Mouse (Mus musculus) monocyte, adult 5-6 weeks (primary cell): ENCODE results near the gene Sparc. TPM values are rescaled to one million over a fixed set of nuclear protein-coding genes. Genes with fewer than 3 reads are reported as not detected.

Source experiments
- ATAC-seq: fragments of 153-309, 156-312 bp; replicated peaks from 2 replicates; pipeline ENCODE4 v1.8.0; 2017; ENCODE audit warnings: mild to moderate bottlenecking; ENCODE audit not compliant: low TSS enrichment, insufficient number of reproducible peaks, severe bottlenecking, poor library complexity, low FRiP score
- total RNA-seq: library from RNA; stranded (forward); fragments of 200-1000, 200-491, 200-594 nt; gene quantifications from 3 replicates; pipeline ENCODE4 v1.2.3, GENCODE M21; 2017

Sparc gene
- total RNA-seq, 1 experiment from 2014 or later: not detected

GRCm38 (mm10) chr11:55380908-55381307 lies 42.1 kb downstream of the Sparc start:
- no peak for ATAC-seq

- no peak for ATAC-seq
Measured at GRCm38 (mm10) chr11:55378371-55378770, 44.6 kb downstream of the Sparc start.

DNA sequence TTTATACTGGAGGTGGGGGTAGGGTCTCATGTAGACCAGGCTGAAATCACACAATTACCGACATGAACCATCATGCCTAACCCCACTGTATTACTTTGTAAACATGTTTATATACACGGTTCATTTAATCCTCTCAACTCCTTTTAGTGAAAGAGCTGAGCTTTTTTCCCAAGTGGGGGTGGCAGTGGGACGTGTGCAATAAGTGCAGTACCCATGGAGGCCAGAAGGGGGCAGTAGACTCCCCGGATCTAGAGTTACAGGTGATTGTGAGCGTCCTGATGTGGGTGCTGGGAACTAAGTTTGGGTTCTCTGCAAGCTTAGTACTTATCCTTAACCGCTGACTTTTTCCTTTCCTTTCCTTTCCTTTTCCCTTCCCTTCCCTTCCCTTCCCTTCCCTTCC lies 49.1 kb downstream of the Sparc start:
- ATAC-seq: no peak

GRCm38 (mm10) chr11:55373373-55373772 lies 49.6 kb downstream of the Sparc start:
- ATAC-seq: no peak

- no peak for ATAC-seq
Measured at GRCm38 (mm10) chr11:55372001-55372400, 51.0 kb downstream of the Sparc start.

- ATAC-seq: no peak
Measured at GRCm38 (mm10) chr11:55369093-55369471, 53.9 kb downstream of the Sparc start.

DNA sequence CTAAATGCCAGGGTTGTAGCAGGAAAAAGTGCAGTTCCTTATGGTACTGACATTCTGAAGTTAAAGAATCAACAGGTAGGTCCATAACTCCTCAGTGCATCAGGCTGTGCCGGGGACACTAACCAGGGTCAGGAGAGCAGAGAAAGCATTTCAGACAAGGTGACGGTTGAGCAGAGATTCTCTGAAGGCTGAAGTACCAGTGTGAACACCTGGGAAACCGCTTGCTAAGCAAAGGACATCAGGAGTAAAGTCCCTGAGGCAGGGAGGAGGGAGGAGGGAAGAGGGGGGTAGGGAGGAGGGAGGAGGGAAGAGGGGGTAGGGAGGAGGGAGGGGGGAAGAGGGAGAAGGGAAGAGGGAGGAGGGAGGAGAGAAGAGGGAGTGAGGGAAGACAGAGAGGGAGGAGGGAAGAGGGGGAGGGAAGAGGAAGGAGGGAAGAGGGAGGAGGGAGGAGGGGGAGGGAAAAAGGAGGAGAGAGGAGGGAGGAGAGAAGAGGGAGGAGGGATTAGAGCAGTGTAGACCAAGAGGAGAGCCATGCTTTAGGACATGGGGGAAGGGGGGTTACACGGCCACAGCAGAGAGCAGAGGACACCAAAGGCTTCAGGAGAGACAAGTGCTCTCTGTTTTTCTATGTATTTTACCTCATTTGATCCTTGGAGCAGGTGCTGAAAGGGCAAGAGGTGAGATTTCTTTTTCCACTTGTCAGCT lies 54.4 kb downstream of the Sparc start:
- ATAC-seq: no peak

DNA sequence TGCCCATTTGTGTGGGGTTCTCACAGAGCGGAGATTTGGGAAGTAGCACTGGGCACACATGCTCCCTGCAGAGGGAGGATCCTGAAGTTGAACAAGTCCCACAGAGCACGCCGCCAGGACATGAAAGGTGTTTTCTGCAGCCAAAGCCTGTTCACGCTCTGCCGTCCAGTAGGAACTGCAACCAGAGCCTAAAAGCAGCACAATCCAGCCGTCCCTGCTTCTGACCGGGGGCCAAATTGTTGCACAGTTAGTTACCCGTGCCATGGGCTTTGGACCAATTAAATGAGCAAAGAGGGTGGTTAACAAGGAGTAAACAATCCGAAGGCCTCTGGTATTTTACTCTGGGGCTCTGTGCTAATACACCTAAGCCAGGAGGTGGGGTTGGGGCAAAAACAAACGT lies 55.2 kb downstream of the Sparc start:
- ATAC-seq: no peak

- no peak for ATAC-seq
Measured at GRCm38 (mm10) chr11:55365840-55366239, 57.1 kb downstream of the Sparc start.

DNA sequence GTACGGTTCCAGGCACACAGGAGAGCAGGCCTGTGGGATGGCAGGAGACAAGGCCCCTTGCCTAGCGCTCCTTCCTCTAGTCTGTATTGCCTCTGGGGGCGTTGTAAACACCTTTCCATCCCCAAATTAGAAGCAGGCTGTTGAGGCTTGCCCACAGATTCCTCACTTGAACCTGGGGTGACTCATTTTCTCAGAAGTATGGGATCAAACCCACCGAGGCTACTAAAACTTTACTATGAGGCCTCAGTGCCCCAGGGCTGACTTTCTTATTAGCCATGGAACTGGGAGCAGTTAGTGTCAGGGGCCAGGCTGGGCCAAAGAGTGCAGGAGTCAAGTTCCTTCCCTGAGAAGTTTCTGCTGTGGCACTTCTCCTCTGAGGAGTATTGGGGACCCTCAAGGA lies 57.7 kb downstream of the Sparc start:
- no peak for ATAC-seq

DNA sequence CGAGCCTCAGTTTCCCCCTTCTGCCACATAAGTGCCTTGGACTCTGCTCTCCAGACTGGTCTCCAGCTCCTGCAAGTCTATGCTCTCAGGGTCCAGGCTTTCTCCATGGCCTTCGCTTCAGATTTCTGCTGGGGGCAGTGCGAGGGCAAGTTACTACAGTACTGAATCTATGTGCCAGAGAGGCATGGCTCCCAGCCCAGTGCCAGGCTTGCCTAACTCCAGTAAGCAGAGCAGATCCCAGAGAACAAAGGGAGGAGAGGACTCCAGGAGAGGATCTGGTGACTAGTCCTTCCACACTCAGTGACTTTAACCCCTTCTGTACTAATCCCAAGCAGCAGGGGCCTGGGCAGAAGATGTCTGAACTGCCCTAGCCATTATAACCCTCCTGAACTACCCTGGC lies 58.3 kb downstream of the Sparc start:
- ATAC-seq: no peak

- ATAC-seq: no peak
Measured at GRCm38 (mm10) chr11:55358094-55358783, 64.7 kb downstream of the Sparc start.

DNA sequence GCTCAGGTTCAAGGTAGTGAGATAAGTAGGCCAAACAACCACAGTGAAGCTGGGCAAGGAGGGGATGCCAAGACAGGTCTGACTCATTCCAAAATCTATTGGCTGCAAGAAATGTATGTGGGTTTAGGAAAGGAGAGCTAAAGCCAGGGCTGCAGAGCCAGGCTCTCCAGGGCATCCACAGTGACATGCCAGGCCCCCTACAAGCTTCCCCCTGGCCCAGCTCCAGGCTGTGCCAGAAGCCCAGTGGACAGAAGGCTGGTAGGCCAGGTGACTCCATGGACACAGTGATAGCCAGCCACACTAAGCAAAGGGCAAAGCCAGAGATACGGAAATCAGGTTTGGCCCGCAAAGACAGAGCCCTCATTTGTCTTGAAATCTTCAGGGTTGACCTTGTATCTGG lies 66.1 kb downstream of the Sparc start:
- ATAC-seq: no peak

Other genes with a start within 250 kb of the Sparc start
- not detected in 3 replicates for gene Slc36a2, start 238.1 kb downstream of the Sparc start, total RNA-seq
- 5.2 to 11.1 TPM (median 8.1 TPM) in 3 replicates for gene Slc36a1, start 218.8 kb downstream of the Sparc start, total RNA-seq
- not detected in 3 replicates for gene Fat2, start 86.6 kb downstream of the Sparc start, total RNA-seq
- gene Atox1, start 38.1 kb upstream of the Sparc start, total RNA-seq: 91.4 to 104 TPM (median 99.3 TPM) in 3 replicates
- 54.8 to 59.5 TPM (median 56.4 TPM) in 3 replicates for gene G3bp1, start 46.5 kb upstream of the Sparc start, total RNA-seq
- not detected in 3 replicates for gene Glra1, start 185.0 kb upstream of the Sparc start, total RNA-seq